Mouse (Mus musculus): Measurements from ENCODE around the gene Trim9.

Gene Trim9

DNA sequence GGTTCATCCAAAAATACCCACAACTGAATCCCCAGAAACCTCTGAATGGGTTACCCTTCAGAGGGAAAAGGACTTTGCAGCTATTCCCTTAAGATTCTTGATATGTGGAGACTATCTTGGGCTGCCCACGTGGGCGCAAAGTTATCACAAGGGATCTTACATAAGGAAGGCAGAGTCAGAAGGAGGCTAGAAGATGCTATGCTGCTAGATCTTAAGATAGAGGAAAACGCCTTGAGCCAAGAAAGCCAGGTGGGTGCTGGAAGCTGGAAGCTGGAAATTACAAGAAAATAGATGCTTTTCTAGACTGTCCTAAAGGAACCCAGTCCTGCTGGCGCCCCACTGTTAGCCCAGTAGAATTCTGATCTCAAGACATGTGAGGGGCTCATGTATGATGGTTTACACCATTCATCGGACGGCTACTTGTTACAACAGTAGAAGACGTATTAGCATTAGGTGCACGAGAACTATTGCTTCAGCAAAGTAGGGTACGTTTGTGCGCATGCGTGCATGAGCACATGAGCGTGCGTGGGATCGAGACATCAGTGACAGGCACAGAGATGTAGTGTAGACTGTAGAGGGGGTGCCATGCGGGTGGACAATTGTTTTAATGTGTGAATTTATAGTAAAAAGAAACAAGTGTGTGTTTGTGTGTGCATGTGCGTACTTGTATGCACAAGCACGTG is 85.0 kb downstream of the Trim9 start:
- DNase-seq (ENCODE audit: low read depth, low spot score), result no peak

DNA sequence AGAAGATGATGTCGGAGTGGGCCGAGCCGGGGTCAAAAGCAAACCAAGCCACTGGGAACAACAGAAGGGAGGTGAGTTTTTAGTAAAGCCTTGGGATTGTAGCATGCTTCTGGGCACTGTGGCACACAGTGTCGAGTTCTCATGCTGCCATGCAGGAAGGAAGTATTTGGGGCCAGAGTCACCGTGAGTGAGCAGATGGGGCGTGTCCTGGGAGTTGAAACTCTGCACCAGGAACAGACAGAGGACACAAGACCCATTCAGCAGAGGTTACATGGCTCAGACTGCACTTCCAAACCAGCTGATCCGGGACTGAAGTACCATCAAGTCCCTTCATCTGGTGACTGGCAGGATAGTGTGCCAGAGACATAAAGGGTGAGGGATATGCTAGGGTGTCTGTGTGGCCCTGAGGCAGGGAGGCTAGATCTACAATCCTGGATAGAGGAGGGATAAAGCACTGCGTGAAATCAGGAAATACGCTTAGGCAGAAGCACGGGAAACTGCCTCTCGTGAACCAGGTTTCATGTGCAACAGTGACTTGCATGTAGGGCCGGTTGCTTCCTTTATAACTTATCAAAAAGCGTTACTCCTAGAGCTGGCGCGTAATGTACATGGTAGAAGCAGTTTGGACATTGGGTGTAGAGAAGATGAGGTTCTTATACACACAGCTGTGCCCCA is 96.1 kb downstream of the Trim9 start:
- DNase-seq (ENCODE audit: low read depth, low spot score), result no peak

DNA sequence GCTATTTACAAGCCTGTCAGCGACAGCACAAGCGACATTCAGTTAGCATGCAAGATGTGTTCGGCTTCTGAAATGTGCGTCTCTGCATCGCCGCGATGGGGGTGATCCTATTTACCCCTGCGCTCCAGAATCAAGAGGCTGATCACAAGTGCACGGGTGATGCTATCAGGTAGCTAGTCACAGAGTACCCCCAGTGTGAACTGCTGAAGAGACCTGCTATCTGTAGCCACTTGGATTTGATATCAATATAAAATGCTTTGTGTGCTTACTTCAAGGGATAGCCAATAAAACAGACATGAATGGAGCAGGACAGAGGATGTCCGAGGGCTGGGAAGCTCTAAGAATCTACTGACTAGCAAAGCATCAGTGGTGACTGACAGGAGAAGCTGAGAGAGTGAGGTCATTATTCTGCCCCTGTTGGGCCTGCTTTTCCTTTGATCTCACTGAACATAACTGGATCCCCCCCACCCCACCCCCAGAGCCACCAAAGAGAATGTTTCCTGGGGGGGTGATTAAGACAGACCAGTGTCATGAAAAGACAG is 97.7 kb downstream of the Trim9 start:
- no peak for DNase-seq (ENCODE audit: low read depth, low spot score)

DNA sequence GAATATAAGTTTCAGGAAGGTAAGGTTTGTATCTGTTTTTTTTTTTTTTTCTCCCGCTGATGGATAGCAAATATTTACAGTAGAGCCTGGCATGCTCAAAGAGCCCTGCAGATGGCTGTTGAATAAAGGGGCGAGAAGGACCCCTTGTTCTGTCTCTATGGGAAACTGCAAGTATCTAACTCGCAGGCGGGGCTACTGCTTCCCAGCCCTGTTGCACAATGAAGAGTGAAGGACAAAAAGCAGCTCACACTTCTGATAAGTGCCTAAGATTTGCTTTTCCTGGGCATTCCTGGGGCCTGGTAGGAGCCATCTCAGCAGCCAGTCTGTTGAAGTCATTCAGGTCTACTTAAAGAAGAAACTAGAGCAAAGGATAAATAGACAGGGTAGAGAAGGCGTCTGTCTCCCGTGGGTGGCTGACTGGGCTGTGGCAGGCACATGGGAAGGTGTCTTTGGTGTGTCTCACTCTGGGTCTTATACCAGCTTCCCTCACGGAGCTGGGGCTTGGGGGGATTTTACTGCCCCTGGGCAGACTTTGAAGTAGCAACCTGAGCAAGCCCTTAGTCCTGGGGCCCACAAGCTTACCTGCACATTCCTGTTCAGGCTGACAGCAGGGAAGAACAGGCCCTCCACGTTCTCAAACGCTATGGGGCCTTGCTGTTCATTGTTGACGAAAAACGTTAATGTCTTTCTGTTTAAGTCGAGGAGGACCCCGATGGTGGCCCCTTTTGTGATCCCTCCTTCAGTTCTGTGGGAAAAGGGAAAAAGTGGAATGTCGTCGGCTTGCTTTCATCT is 99.5 kb downstream of the Trim9 start:
- no peak for DNase-seq (ENCODE audit: low read depth, low spot score)

DNA sequence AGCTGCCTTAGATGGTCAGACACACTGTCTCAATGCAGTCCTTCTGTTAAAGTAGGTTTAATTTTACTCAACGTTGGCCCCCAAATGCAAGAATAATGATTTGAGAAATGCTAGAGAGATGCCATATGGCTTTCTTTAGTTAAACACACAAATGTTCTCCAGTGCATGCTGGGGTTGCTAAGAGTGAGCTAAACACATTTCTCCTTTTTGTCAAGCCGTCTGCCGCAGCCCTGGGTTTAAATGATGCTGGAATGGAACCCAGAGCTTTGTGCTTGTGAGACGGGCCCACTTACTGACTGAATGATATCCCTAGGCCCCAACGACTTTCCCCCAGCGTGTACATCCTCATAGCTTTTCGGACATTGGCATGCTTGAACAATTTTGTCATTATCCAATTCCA is 104.9 kb downstream of the Trim9 start:
- no peak for DNase-seq (ENCODE audit: low read depth, low spot score)

DNA sequence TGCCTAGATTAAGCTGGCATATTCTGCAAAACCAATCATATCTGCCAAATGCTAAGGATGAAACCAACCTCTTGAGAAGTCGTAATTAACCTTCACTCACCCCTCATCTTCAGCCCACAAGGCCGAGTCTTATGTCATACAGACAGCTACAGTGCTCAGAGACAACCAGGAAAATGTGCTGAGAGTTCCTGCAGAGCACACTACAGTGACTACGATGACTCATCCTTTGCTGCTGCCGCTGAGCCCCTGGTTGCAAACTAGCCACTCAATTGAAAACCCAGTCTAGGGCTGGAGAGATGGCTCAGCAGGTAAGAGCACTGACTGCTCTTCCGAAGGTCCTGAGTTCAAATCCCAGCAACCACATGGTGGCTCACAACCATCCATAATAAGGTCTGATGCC is 107.7 kb downstream of the Trim9 start:
- DNase-seq (ENCODE audit: low read depth, low spot score), result no peak

DNA sequence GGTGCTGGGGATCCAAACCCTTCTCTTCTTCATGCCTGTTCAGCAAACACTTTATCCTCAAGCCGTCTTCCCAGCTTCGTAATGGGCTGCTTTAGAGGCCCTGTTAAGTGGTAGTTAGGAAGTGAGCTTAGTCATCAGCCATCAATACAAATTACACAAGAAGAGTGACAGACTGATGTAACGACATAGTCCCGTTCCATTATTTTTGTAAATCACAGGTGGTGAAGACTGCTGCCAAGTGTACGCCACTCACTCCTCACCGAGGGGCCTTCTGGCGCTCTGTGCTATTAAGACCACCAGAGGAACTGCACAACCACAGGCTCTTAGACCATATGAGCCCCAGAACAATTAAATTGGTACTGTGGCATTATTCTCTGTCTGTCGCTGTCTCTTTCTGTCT is 108.8 kb downstream of the Trim9 start:
- DNase-seq (ENCODE audit: low read depth, low spot score), result no peak

DNA sequence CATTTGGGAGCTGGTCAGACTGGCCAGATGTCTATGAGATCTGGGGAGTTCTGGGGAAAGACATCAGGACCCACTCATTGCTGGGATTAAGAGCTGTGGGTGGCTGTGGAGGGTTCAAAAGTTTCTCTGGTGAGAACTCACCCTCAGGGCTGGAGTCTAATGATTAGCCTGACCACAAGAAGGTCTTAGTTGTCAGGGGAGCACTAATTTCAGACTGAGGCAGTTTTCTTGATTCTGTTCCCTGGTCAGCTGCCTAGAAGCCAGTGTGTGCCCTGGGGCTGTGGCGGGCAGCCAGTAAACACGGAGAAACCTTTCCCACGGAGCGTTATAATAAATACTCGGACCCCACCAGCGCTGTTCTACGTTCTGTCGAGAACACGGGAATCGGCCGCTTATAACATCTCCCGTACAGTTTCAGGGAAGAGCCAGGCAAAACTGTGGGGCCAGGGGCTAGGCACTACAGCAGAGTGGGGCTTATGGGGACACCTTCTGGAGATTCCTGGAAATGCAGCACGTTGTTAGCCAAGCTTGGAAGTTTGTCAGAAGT is 112.4 kb downstream of the Trim9 start:
- no peak for DNase-seq (ENCODE audit: low read depth, low spot score)

DNA sequence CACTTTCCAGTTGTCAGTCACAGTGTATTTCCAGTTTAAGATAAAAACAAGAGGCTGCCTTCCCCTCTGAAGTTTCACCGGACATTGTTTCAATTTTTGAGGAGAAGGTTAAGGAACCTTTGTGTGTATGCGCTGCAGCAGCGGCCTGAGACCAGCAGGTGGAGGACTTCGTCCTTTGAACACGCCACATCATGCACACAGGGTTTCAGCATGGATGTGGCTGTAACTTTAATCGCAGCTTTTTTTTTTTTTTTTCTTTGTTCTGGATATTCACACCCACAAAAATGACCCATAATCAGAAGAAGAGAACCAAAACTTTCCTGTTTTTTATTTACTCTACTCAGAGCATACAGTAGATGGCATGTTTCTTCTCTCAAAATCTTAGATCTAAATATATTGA is 113.0 kb downstream of the Trim9 start:
- DNase-seq (ENCODE audit: low read depth, low spot score), result no peak

DNA sequence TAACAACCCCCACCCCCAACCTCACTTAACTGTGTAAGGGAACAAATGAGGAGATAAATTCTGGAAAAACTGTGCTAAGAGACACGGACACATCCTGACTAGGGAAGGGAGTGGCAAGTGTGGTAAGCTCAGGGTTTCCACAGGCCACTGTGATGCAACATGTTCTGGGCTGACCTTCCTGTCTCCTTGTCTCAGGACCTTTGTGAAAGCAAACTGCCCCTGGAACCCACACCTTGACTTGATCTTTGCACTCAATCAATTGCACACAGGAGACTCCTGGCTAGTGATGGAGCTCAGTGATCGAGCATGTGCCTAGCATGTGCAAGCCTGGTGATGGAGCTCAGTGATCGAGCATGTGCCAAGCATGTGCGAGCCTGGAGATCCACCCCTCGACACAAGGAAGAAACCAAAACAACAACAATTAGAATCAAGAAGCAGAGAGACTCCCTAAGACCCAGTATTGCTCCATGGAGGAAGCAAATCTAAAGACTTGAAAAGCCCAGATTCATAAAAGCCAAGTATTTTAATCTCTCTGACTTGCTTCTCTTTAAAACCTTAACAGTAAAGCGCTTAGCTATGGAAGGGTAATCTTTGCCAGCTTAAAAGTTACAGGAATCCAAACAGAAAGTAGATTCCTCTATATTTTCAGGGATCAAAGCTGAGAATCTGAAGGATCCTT is 113.6 kb downstream of the Trim9 start:
- DNase-seq (ENCODE audit: low read depth, low spot score), result no peak

DNA sequence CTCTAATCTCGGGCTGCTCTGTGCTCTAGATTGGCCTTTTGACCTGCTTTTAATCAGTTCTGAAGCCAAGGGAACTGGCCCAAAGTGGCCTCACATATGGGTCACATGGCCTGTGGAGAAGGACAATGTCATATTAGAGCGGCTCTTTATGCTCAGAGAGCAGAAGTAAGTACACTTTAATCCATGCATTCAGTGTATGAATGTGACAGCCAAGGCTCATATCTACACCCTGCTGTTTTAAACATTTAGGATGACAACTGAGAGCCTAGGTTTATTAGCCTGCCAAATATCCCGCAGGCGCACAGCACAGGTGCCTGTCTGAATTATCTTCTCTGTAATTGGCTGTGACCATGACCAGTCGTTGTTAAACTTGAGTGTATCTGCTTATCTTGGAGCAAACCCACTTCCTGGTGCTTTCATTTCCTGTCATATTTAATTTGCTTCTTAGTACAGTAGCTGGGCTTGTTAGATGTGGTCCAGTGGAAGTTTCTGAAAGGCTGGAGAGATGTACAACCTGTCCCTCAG is 115.3 kb downstream of the Trim9 start:
- no peak for DNase-seq (ENCODE audit: low read depth, low spot score)

DNA sequence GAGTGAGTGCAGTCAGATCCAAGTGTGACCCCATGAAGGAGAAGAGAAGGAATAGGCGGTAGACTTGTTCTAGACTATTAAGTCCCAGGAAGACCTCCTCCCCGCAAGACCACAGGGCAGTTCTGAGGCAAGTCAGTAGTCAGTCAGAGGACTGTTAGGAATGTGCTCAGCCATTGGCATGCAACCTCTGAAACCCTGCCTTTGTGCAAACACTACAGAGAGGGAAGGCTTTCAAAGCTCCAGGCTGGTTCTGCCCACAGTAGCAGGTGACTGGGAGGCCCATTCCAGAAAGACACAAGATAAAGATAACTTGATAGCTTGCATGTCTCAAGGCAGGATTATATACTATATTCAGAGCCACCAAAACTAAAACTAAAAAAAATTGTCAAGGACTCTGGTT is 116.1 kb downstream of the Trim9 start, which contains the start of gene Pygl:
TSS of gene Pygl (minus strand) at position 195 of the 400 bp plus-strand sequence.
- no peak for DNase-seq (ENCODE audit: low read depth, low spot score)

DNA sequence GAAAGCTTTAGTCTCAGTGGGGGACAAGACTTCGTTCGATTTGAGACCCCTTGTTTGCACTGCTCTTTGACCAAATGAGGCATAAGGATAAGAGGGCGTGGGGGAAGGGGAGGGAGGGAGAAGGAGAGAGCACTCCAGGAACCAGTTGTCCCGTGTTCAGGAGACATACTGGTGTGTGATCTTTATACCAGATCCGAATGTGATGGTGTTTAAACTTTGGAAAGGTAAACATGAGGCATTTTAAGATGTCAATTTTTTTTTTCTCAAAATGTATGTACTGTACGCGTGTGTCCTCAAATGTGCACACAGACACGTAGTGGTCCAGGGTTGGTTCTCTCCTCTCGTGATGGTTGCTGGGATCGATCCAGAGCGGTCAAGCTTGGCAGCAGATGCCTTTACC is 119.3 kb downstream of the Trim9 start:
- no peak for DNase-seq (ENCODE audit: low read depth, low spot score)

DNA sequence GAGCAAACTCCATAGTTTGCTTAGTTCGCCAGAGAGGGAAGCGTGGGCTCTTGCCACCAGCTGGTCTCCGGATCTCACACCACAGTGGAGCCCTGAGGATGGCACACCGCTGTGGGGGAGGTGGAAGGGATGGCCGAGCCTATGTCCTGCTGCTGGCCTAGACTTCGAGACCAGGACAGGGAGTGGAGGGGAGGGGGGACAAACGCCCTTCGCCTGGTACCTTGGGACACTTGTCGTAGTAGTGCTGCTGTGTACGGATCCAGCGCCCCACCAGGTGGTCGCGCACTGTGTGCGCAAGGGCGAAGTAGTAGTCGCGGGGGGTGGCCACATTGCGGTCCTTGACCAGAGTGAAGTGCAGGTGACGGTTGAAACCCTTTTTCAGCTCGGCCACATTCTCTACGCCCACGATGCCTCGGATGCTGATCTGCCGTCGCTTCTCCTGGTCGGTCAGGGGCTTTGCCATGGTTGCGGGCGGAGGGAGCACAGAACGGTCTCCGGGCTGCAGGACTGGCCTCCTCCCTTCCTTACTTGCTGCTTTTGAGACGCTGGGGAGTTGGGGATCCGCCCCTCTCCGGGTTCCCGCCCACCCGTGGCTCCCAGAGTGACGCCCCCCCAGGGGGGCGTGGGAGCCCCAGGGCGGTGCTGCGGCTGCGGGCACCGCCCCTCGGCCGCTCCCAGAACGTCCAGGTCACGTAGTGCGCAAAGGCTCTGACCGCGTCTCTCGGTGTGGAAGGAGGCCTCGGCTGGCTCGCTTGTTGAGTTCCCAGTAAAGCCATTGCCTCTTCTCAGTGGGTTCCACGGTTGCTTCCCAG is 120.1 kb downstream of the Trim9 start:
- peak; percentile 69 for DNase-seq (ENCODE audit: low read depth, low spot score)

DNA sequence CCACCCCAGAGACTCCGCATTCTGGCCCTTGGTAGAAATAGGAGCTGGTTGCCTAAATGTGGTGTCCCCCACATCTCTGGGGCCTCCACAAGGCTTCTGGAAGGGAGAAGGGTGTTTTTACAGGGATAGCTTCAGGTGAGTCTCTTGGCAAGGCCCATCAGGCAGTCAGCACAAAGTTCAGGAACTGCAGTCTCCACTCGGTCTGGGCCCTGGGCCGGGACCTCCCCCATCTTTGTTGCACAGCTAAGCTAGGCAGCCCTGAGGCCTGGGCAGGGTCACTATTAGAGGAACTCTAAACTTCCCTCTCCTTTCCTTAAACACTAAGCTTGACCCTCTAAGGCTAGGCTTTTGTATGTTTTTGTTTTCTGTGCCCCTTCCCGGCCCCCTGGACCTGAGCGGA is 120.8 kb downstream of the Trim9 start:
- no peak for DNase-seq (ENCODE audit: low read depth, low spot score)

DNA sequence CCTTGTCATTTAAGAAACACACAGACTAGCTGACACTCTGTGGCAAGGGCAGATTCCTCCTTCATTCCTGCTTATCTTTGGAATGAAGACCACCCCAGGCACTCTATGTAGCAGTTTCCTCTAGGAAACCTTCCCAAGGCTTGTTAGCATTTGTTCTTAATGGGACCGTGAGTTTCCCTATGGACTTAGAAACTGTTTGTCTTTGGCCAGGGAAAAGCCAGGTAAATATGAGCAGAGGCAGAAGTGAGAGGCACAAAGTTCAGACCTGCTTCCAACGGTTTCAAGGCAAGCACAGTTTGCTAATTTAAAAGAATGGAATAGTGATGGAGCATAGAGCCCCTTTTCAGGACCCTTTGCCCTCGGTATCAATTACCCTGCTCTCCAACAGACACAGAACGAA is 124.1 kb downstream of the Trim9 start:
- DNase-seq (ENCODE audit: low read depth, low spot score), result no peak

DNA sequence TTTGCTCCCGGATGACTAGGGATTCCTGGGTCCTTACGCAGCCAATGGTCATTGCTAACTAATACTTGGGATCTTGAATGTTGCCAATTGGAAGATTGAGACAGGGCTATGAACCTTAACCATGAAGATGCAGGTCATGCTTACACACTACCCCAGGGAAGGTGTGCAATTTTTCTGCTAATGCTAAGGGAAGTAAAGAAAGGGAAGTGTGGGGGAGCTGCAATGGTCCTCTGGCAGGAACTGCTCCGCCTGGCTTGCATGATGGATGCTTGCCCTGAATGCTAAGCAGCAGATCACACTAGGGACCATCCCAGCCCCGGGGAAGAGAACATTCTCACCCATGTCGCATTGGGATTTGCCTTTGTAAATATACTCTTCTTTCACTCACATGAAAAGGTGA is 126.0 kb downstream of the Trim9 start:
- no peak for DNase-seq (ENCODE audit: low read depth, low spot score)

DNA sequence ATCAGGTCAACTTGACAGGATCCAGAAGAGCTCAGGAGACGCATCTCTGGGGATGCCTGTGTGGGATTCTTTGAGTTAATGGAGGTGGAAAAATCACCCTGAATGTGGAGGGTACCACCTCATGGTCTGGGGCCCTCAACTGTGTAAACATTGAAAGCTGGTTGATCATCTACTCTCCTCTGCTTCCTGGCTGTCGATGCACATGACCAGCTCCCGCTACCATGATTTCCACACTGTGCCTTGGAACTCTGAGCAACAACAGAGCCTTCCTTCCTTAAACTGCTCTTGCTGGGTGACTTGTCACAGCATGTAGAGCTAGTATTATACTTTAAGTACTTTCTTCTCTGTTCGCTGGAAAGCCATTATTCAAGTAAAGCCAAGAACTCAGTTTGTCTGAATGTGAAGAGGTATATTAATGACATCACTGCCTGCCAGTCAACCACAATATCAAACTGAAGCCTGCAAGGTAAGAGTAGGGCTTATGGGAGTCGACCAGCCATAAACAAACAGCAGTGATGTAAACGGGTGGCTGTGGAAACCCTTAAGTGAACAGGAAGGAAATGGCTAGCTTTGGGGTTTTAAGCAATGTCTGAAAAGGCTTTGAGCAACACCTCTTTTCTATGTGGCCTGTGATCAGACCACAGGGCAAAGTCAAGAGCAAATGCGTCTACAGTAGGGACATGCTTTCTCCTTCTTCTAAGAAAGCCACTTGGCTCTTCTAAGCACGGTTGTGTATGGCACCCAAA is 128.4 kb downstream of the Trim9 start:
- DNase-seq (ENCODE audit: low read depth, low spot score), result no peak

DNA sequence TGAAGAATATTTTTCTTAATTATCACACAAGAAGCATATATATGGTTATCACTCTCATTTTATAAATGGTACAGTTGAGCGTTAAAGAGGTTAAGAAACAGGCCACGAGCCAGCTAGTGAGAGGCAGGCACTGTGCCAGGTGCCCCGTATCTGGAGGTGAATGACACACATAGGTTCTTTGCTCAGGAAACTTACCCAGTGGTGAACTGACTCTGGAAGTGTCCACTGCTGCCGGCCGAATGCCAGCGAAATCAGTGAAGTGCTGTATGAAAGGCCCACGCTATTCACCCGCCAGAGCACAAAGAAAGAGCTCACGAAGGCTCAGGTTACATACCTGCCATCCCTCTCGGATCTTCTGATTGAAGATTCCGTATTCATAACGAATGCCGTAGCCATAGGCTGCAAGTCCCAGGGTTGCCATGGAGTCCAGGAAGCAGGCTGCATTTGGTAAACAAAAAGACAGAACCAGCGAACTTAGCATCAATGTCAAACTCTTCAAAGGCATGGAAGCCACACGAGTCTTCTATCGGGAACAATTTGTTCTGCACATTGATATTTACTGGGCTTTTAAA is 131.1 kb downstream of the Trim9 start:
- no peak for DNase-seq (ENCODE audit: low read depth, low spot score)

All from c-Kit-negative CD71-positive TER-119-positive erythroid progenitor cells, embryonic 14.5 days (primary cell).